Mouse (Mus musculus) MEL (cell line): Measurements from ENCODE around the gene Gm10837.

Experiments
- CTCF ChIP-seq, 3 experiments: IDR thresholded peaks in 2 of 3; conservative IDR thresholded peaks in 1 of 3; 2 replicates each; pipeline ENCODE4 v1.5.1; 2011 to 2012; ENCODE audit warnings: low read length in 3 of 3, low read depth in 2 of 3, mild to moderate bottlenecking in 2 of 3, improper control_type of control experiment in 1 of 3, inconsistent platforms in 1 of 3, mixed read lengths in 1 of 3, moderate library complexity in 1 of 3; ENCODE audit not compliant: control insufficient read depth in 1 of 3, insufficient read depth in 1 of 3, poor library complexity in 1 of 3, severe bottlenecking in 1 of 3
- E2F4 ChIP-seq: IDR thresholded peaks from 2 replicates; pipeline ENCODE4 v1.6.1; 2011; ENCODE audit warnings: low read depth, low read length, improper control_type of control experiment, borderline replicate concordance
- EP300 ChIP-seq, 2 experiments: IDR thresholded peaks; 2 replicates each; pipeline ENCODE4 v1.6.1; 2011; ENCODE audit warnings: improper control_type of control experiment in 2 of 2, low read length in 2 of 2, low read depth in 1 of 2, mild to moderate bottlenecking in 1 of 2
- GATA1 ChIP-seq: IDR thresholded peaks from 2 replicates; pipeline ENCODE4 v1.6.1; 2011; ENCODE audit warnings: low read depth, low read length, improper control_type of control experiment
- KAT2A ChIP-seq: conservative IDR thresholded peaks from 2 replicates; pipeline ENCODE4 v1.6.1; 2012; ENCODE audit warnings: low read depth, low read length, improper control_type of control experiment, inconsistent platforms
- MEF2A ChIP-seq: IDR thresholded peaks from 2 replicates; pipeline ENCODE4 v1.6.1; 2014; ENCODE audit warnings: low read depth, mild to moderate bottlenecking, inconsistent platforms, low read length, improper control_type of control experiment; ENCODE audit not compliant: poor library complexity, insufficient replicate concordance, severe bottlenecking; ENCODE audit errors: extremely low read depth
- MYB ChIP-seq: IDR thresholded peaks from 2 replicates; pipeline ENCODE4 v1.6.1; 2011; ENCODE audit warnings: mild to moderate bottlenecking, low read depth, low read length, improper control_type of control experiment
- POLR2A ChIP-seq, 2 experiments: IDR thresholded peaks; 2 replicates each; pipeline ENCODE4 v1.6.1; 2011 to 2012; ENCODE audit warnings: low read length in 2 of 2, mild to moderate bottlenecking in 2 of 2, control low read depth in 1 of 2, improper control_type of control experiment in 1 of 2, low read depth in 1 of 2, moderate library complexity in 1 of 2; ENCODE audit not compliant: control insufficient read depth in 1 of 2, insufficient read depth in 1 of 2, poor library complexity in 1 of 2
- POLR2AphosphoS2 ChIP-seq: IDR thresholded peaks from 2 replicates; pipeline ENCODE4 v1.6.1; 2011; ENCODE audit warnings: low read length, improper control_type of control experiment
- POLR2AphosphoS5 ChIP-seq: IDR thresholded peaks from 2 replicates; pipeline ENCODE4 v1.6.1; 2012; ENCODE audit warnings: low read depth, borderline replicate concordance, mild to moderate bottlenecking, inconsistent platforms, low read length, moderate library complexity, mixed read lengths
- RAD21 ChIP-seq: IDR thresholded peaks from 2 replicates; pipeline ENCODE4 v1.6.1; 2011; ENCODE audit warnings: mild to moderate bottlenecking, low read depth, low read length, improper control_type of control experiment
- USF1 ChIP-seq: IDR thresholded peaks from 2 replicates; pipeline ENCODE4 v1.6.1; 2014; ENCODE audit warnings: low read depth, mild to moderate bottlenecking, inconsistent platforms, low read length, improper control_type of control experiment, moderate library complexity
- ZC3H11A ChIP-seq: IDR thresholded peaks from 2 replicates; pipeline ENCODE4 v1.6.1; 2012; ENCODE audit warnings: low read depth, mild to moderate bottlenecking, inconsistent platforms, low read length, improper control_type of control experiment

- no peak for TF ChIP-seq POLR2AphosphoS2
- TF ChIP-seq EP300 (IDR thresholded peaks at IDR 0.05; ENCODE audit: low read depth in 1 of 2, low read length in 2 of 2), result no peak
- TF ChIP-seq KAT2A, result no peak
- TF ChIP-seq CTCF (IDR thresholded peaks at IDR 0.05 in 2 of 3, conservative IDR thresholded peaks at IDR 0.05 in 1 of 3; ENCODE audit: control insufficient read depth in 1 of 3, insufficient read depth in 1 of 3, low read depth in 2 of 3, low read length in 3 of 3, poor library complexity in 1 of 3, severe bottlenecking in 1 of 3), result no peak
- no peak for TF ChIP-seq ZC3H11A
- no peak for TF ChIP-seq GATA1
- no peak for TF ChIP-seq USF1
- no peak for TF ChIP-seq POLR2AphosphoS5
- TF ChIP-seq MYB, result no peak
- no peak for TF ChIP-seq E2F4
- no peak for TF ChIP-seq MEF2A
- TF ChIP-seq POLR2A (IDR thresholded peaks at IDR 0.05; ENCODE audit: control insufficient read depth in 1 of 2, insufficient read depth in 1 of 2, low read depth in 1 of 2, low read length in 2 of 2, poor library complexity in 1 of 2), result no peak
- TF ChIP-seq RAD21, result no peak
Observed at GRCm38 (mm10) chr14:122476041-122476821, 14.2 kb upstream of the Gm10837 start.
